Mouse (Mus musculus): ENCODE data around the gene Rnf187.

Rnf187 gene

DNA sequence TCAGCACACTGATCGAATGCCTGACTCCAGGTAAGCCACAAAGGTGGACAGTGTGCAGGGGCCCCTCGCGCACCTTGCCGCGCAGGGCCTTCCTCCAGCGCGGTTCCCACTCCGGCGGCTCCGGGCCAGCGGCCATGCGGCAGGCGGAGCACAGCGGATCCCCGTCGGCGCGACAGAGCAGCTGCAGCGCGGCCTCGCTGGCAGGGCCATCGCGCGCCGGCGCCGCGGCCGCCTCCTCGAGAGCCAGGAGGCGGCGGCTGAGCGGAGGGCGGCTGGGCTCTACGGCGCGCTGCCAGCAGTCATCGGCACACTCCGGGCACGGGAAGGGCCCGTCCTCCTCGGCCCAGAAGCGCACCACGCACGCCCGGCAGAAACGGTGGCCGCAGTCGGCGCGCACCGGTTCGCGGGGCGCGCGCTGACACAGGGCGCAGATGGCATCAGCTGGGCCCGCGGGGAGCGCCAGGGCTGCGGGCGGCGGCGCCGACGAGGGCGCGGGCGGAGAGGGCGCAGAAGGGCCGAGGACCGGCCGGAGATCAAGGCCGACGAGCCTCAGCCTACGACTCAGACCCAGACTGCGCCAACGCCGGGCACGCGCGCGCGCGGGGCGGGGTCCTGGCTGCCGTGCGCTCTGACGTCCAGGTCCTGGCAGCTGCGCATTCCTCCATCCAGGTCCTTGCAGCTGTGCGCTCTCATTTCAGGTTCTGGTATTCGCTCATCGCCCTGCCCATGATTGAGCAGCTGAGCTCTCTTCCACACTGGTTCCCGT, at the start of gene Rnf187:
TSS of gene Rnf187 (minus strand) at position 595 of the 766 bp plus-strand sequence.
- in situ Hi-C loops (cut with MboI; ENCODE audit: low sequenced_read_pairs), result no loop called here

- in situ Hi-C loops (cut with MboI; ENCODE audit: low sequenced_read_pairs), result no loop called here
Observed at GRCm38 (mm10) chr11:58985299-58985917, 46.7 kb upstream of the Rnf187 start.

DNA sequence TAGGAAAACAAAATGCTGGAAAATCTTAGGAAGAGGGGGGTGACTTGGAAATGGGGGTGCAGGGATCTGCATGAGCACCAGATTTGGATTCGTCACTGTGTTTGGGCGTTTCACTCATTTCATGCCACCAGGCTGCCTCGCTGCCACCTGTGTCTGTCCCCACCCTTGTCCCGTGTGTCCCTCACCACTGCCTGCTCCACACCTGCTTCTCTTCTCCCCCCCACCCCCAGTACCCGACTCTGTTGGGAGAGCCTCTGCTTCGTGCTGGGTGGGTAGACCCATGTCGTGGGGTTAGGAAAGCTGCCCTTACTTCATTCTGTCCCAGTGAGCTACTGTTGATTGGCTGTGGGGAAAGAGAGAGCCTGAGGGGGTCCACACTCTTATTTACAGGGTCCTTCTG, 45.9 kb upstream of the Rnf187 start:
- in situ Hi-C loops (cut with MboI; ENCODE audit: low sequenced_read_pairs), result no loop called here

DNA sequence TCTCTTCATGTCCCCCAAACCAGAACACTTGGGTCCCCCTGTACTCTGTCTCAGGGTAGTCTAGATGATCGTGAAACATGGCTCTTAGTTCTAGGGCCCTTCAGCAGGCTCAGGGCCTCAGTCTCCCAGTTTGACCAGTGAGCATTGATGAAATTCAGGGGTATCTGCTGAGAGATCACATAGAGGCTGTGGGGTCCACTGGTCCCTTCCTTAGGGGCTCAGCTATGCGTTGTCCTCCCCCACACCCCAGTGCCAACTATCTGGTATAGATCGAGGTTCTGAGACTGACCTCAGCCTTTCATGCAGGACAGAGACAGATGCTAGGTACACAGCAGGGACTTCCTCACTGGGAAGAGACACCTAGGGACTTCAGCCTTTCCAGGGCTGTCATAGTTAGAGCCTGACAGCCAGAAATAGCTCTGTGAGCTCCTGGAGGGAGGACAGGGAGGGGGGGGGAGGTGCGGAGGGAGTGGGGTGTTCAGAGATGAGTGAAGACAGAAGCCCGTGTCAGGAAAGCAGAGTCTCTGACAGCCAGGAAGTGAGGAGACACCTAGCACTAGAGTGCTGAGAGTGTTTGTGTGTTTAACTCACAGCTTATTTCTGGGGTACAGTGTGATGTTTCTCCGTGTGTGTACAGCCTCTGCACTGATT, 45.1 kb upstream of the Rnf187 start:
- in situ Hi-C loops (cut with MboI; ENCODE audit: low sequenced_read_pairs), result no loop called here

DNA sequence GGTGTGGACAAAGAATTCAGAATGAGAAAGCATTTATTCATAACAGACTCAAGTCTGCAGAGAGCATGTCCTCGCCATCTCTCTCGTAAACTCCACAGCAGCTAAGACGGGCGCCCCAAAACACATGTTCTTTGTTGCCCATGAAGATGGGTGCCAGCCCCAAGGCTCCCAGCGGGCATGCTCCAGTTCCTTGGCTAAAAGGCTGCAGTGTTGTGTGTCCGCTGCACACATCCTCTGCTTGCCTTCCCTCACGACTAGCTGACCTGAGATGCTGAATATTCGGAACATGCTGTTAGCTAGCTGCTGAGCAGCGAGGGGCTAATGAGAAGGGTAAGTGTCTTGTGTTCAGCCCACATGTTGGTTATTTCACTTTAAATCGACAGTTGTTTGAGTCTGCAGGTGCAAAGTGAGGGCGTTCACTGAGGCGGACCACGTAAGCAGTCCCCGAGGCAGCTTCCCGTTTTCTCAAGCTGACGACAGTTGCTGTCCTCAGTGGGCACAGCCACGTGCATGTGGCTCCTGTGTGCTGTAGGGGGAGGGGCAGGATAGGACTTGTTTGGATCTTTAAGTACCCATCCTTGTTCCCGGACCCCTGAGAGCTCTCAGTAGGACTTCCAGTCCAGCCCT, 43.9 kb upstream of the Rnf187 start:
- in situ Hi-C loops (cut with MboI; ENCODE audit: low sequenced_read_pairs), result no loop called here

DNA sequence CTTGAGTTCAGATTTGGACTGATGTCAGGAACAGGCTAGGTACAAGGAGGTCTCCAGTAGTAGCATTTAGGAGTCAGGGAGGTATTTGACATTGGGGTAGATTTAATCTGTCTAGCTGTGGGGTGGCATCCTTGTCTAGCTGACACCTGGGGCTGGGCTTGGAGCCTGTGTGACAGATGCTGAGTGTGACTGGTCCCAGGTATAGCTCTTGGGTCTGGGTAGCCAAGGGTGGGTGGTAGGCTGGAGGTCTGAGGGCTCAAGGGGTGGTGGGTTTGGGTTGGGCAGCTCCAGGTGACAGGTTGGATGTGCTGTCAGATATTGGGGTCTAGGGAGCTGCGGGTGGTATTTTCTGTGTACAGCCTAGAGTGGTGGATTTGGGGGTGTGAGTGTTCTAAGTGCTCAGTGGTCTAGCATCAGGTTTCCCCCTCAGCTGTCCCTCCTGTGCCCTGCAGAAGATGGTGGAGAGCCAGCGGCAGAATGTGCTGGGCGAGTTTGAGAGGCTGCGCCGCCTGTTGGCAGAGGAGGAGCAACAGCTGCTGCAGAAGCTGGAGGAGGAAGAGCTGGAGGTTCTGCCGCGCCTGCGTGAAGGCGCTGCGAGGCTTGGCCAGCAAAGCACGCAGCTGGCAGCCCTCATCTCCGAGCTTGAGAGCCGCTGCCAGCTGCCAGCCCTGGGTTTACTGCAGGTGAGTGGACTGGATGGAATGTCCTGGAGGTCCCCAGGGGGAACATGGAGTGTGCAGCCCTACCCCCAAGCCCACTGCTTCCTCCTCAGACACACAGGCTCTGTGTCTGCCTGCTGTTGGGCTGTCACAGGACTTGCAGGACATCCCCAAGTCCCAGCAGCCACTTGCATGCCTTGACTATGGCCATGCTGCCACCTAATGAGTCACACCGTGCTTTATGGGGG, 43.1 kb upstream of the Rnf187 start:
- in situ Hi-C loops (cut with MboI; ENCODE audit: low sequenced_read_pairs), result no loop called here

DNA sequence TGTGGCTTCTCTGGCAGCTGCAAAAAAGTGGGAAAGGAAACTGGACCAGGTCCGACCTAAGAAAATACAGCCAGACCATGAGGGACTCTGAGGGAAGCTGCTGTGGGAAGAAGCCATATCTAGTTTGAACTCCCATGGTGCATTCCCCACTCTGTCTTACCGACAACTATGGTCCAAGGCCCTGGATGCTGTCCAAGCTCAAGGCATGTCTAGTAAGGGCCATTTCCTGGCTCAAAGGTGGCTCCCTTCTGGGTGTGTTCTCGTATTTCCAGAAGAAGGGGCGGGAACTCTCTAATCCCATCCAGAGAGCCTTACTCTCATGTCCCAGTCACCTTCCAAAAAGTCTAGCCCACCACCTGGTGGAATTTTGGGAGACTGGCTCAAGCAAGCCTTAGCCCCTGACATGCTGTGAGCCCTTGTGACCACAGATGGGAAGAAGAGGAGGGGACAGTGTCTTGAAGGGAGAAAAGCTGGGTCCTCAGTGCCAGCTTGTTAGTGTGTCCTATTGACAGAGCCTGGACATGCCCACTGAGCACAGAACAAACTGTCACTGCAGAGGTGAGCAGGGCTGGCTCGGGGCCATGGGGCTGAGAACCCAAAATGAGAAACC, 41.8 kb upstream of the Rnf187 start:
- in situ Hi-C loops (cut with MboI; ENCODE audit: low sequenced_read_pairs), result no loop called here

GRCm38 (mm10) chr11:58979661-58980060, 40.9 kb upstream of the Rnf187 start:
- in situ Hi-C loops (cut with MboI; ENCODE audit: low sequenced_read_pairs), result no loop called here

- in situ Hi-C loops (cut with MboI; ENCODE audit: low sequenced_read_pairs), result no loop called here
Observed at GRCm38 (mm10) chr11:58979183-58979582, 40.5 kb upstream of the Rnf187 start.

GRCm38 (mm10) chr11:58978706-58979030, 40.0 kb upstream of the Rnf187 start:
- in situ Hi-C loops (cut with MboI; ENCODE audit: low sequenced_read_pairs), result no loop called here

- in situ Hi-C loops (cut with MboI; ENCODE audit: low sequenced_read_pairs), result no loop called here
Observed at GRCm38 (mm10) chr11:58978027-58978705, 39.5 kb upstream of the Rnf187 start, which contains the start of gene Trim11. Trim11 (plus strand) TSS chr11:58978093.

DNA sequence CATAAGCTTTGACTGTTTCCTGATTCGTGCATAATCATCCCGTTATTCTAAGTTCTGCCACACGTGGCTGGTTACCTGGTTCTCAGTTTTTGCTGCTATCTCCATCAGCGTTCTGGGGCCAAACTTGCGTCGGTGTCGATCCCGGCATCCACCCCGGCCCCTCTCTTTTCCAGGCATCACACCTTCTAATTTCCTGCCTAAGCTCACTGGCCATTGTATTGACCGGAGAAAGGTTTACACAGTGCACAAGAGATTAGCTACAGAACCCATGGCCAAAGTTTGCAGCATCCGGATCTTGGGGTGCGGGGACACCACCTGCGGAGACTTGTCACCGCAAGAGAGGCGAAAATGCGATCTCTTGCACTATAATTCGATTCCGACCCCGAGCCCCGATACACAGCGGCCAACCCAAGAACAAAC, 38.9 kb upstream of the Rnf187 start:
- in situ Hi-C loops (cut with MboI; ENCODE audit: low sequenced_read_pairs), result no loop called here

DNA sequence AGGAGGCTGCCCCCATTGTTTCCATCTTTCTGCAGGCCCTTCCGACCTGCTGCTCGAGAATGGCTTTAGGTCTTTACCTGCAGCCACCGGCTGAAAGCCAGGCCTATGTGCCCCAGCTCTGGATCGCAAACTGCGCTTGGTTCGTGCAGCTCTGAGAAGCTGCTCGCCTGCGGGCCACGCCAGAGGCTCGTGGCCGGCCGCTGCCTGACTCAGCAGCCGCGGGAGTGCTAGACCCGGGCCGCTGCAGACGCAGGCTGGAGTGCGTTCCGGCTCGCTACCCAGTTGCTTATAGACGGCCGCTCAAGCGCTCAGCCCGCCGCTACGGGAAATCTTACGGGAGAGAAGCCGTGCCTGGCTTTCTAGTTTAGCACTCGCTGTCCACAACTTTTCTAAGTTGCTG, 38.4 kb upstream of the Rnf187 start:
- in situ Hi-C loops (cut with MboI; ENCODE audit: low sequenced_read_pairs), result no loop called here

DNA sequence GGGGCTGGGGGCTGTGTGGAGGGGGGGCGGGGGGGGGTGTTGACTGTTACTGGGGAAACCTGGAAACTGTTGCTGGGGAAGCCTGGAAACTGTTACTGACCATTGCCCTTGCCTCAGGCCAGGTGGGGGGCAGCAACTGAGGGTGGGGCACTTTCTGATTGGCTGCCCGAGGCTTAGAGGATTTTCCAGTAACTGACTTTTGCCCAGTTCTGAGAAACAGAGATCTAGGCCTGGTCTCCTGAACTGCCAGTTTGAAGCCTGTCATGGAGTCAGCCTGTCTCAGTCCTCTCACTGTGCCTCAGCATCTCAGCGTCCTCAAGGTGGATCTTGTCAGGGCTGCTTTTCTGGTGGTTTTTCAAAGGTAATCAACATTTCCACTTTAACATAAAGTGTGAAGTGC, 35.7 kb upstream of the Rnf187 start:
- in situ Hi-C loops (cut with MboI; ENCODE audit: low sequenced_read_pairs), result no loop called here

DNA sequence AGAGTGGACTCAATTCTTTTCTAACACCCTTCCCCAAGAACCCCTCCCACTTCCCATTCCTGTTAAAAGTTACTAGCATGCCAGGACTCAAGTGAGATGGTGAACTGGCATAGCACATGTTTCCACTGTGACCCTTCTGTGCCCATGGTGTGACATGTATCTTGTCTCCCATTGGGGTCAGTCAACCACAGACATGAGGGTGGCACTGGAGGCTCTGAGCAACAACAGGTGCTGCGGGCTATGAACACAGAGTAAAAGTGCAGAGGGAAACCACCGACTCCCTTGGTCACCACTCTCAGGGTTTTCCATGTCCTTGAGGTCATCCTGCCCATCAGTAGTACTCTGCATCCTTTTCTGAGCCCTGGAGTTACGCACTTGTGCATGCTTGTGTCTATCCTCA, 33.1 kb upstream of the Rnf187 start:
- in situ Hi-C loops (cut with MboI; ENCODE audit: low sequenced_read_pairs), result no loop called here

- in situ Hi-C loops (cut with MboI; ENCODE audit: low sequenced_read_pairs), result no loop called here
Observed at GRCm38 (mm10) chr11:58970831-58971530, 32.3 kb upstream of the Rnf187 start.

GRCm38 (mm10) chr11:58969659-58970058, 30.9 kb upstream of the Rnf187 start:
- in situ Hi-C loops (cut with MboI; ENCODE audit: low sequenced_read_pairs), result no loop called here

DNA sequence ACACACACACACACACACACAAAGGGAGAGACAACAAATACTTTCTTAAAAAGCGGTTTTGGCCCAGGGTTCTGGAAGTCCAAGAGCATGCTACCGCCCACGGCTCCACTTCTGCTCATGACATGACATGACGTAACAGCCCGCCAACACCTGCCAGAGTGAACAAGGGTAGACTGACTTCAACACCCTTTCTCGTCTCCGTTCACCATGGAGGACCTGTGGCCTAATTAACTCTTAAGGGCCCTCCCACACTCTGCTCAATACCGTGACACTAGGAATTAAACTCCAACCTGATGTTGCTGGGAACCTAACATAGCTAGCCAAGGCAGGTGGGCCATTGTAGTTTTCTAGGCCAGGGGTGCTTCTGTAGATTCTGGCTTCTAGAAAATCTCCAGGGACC, 30.3 kb upstream of the Rnf187 start:
- in situ Hi-C loops (cut with MboI; ENCODE audit: low sequenced_read_pairs), result no loop called here

GRCm38 (mm10) chr11:58968551-58968950, 29.8 kb upstream of the Rnf187 start:
- in situ Hi-C loops (cut with MboI; ENCODE audit: low sequenced_read_pairs), result no loop called here
